Mouse (Mus musculus) spleen, adult 2 months (tissue): ENCODE data around the gene Olfm4. TPM values are rescaled to one million over a fixed set of nuclear protein-coding genes. Genes with fewer than 3 reads are reported as not detected.

Experiments
- DNase-seq, 2 experiments: peaks; one replicate each; pipeline versions ENCODE4 v3.0.0 to v3.0.0-alpha.2; 2012 to 2021; ENCODE audit warnings: low spot score in 2 of 2, low read depth in 1 of 2
- H3K27ac ChIP-seq: fragments of 200-500 bp; 2 replicates; pipeline ENCODE4 v1.5.1; 2012; ENCODE audit warnings: low read length, inconsistent platforms; ENCODE audit not compliant: insufficient read depth
- H3K27me3 ChIP-seq: fragments of 200-500 bp; 2 replicates; pipeline ENCODE4 v1.6.1; 2012; ENCODE audit warnings: mild to moderate bottlenecking, moderate library complexity, low read length, inconsistent platforms; ENCODE audit not compliant: control insufficient read depth, insufficient read depth
- H3K36me3 ChIP-seq: fragments of 200-500 bp; 2 replicates; pipeline ENCODE4 v1.6.1; 2012; ENCODE audit warnings: mild to moderate bottlenecking, low read length, inconsistent platforms; ENCODE audit not compliant: control insufficient read depth, insufficient read depth
- H3K4me1 ChIP-seq: fragments of 200-500 bp; 2 replicates; pipeline ENCODE4 v1.6.1; 2011; ENCODE audit warnings: inconsistent platforms; ENCODE audit not compliant: control insufficient read depth, insufficient read depth, insufficient read length
- H3K4me3 ChIP-seq: fragments of 200-500 bp; 2 replicates; pipeline ENCODE4 v1.5.1; 2011; ENCODE audit warnings: mild to moderate bottlenecking, inconsistent platforms; ENCODE audit not compliant: insufficient read depth, insufficient read length; ENCODE audit errors: extremely low read depth
- CTCF ChIP-seq: fragments of 200-500 bp; IDR thresholded peaks from 2 replicates; pipeline ENCODE4 v1.5.1; 2011; ENCODE audit warnings: mild to moderate bottlenecking, inconsistent platforms; ENCODE audit not compliant: insufficient read depth, insufficient read length, insufficient replicate concordance; ENCODE audit errors: extremely low read depth
- POLR2A ChIP-seq: fragments of 200-500 bp; IDR thresholded peaks from 2 replicates; pipeline ENCODE4 v1.6.1; 2011; ENCODE audit warnings: low read depth, low read length, inconsistent platforms
- WGBS: fragments of 180-500 bp; shearing (Covaris S2); methylation state at CpG from one replicate; pipeline ENCODE4 v1.1.7; 2018; 5-methylcytosine and 5-hydroxymethylcytosine counted together
- polyA plus RNA-seq: library from polyadenylated mRNA; depleted of rRNA; stranded (reverse); fragments of >200 nt; gene quantifications from 2 replicates; pipeline ENCODE4 v1.2.3, GENCODE M21; 2012; rRNA removed

The Olfm4 gene
- polyA plus RNA-seq, 1 experiment = 0.26 TPM

DNA sequence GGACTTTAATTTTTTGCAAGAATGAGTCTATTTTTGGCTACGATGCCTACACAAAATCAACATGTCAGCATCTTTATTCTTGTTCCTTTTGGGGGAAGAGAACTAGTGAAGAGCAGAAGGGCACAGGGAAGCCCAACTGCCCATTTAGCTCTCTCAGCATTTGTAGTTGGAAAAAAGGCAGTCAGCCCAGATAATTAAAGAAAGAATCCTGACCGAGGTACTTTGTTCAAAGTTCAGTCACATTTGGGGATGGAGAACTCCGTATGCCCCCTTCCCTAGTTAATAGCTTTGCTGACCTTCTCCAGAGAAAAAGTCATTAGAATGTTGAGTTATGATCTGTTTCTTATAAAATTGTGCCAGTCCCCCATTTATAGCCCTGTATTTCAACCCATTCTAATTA, 77.8 kb downstream of the Olfm4 start:
- no peak for TF ChIP-seq POLR2A
- no peak for TF ChIP-seq CTCF
- DNase-seq = no peak
- no peaks in the 10 kb centered on the region for H3K27me3 ChIP-seq
- H3K4me3 ChIP-seq = no peak overlapping the region
- H3K36me3 ChIP-seq = no peaks in the 10 kb centered on the region
- H3K27ac ChIP-seq = no peak overlapping the region
- 89% methylated on average over 3 of the region's 3 CpGs for WGBS
- no peaks in the 10 kb centered on the region for H3K4me1 ChIP-seq

DNA sequence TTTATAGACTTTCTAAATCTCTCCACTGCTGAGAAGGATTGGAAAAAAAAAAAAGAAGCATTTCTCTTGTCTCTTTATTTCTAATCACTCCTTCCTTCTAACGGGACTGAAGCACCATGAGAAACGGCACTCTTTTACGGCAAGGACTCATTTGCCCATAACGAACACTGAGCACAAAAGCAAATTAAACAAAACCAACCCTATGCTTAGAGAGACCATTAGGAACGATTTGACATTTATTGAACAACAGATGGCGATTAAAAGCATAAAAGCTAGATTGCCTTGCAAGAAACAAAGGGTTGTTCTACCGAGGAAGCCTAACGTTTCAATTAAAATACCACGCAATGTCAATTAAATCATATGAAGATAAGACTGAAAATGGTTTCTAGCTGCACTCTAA, 79.0 kb downstream of the Olfm4 start:
- WGBS = 87% methylated on average over 9 of the region's 9 CpGs
- TF ChIP-seq POLR2A (no peak), CTCF (no peak)
- no peak for DNase-seq
- H3K27ac ChIP-seq = no peak overlapping the region
- H3K4me3 ChIP-seq = no peak overlapping the region
- no peaks in the 10 kb centered on the region for H3K36me3 ChIP-seq
- no peaks in the 10 kb centered on the region for H3K4me1 ChIP-seq
- no peaks in the 10 kb centered on the region for H3K27me3 ChIP-seq

DNA sequence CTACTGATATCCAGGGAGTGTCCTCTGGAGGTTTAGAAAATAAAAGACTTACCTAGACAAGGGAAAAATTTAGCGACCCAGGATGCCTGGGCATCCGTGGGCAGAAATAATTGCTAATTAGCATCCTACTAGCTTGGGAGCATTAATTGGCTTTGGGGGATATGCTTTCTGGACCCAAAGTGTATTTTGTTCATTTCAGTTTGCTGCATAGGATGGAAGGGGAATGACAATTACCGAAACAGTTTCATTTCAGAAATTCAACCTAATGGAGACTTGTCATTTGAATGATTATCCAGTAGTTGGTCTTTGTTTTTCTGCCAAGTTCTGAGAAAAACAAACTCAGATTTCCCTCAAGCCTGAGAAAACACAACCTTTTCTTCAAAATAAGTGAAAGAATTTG, 86.7 kb downstream of the Olfm4 start:
- Histone ChIP-seq H3K4me1 (no peaks in the 10 kb centered on the region), H3K4me3 (no peak overlapping the region), H3K36me3 (no peaks in the 10 kb centered on the region), H3K27ac (no peak overlapping the region), H3K27me3 (no peaks in the 10 kb centered on the region)
- TF ChIP-seq POLR2A = no peak
- TF ChIP-seq CTCF = no peak
- WGBS = 92% methylated on average over 3 of the region's 3 CpGs
- DNase-seq = no peak

Other genes starting within 250 kb of the Olfm4 start
- gene Pcdh8, start 212.8 kb upstream of the Olfm4 start, polyA plus RNA-seq = 0.09 TPM in 1 of 2 replicates, not detected in the other